Mouse (Mus musculus): ENCODE measurements around the gene Bbs1.
"Not testable (repeated sequence)": the region's sequence is repeated elsewhere in the genome, so short reads cannot be mapped to it uniquely, and the experiment has no call there.

Bbs1 gene

GRCm38 (mm10) chr19:4889791-4890190 lies 16.6 kb downstream of the Bbs1 start:
- intact Hi-C loops (cut with DNase I) = no loop called here

- intact Hi-C loops (cut with DNase I) = no loop called here
These were observed 22.5 kb downstream of the Bbs1 start for GRCm38 (mm10) chr19:4883961-4884360.

GRCm38 (mm10) chr19:4879324-4879703 lies 27.1 kb downstream of the Bbs1 start:
- intact Hi-C loops (cut with DNase I) = no loop called here

GRCm38 (mm10) chr19:4878405-4879323 lies 27.8 kb downstream of the Bbs1 start, which contains the start of gene Zdhhc24:
Gene Zdhhc24 (plus strand): TSS chr19:4878668.
- intact Hi-C loops (cut with DNase I) = no loop called here

- intact Hi-C loops (cut with DNase I) = no loop called here
These were observed 28.6 kb downstream of the Bbs1 start, which contains the start of gene Actn3 for GRCm38 (mm10) chr19:4877785-4878184. Gene Actn3 (minus strand): TSS chr19:4877909.

- intact Hi-C loops (cut with DNase I) = no loop called here
These were observed 29.7 kb downstream of the Bbs1 start for GRCm38 (mm10) chr19:4876755-4877154.

GRCm38 (mm10) chr19:4876241-4876640 lies 30.2 kb downstream of the Bbs1 start:
- intact Hi-C loops (cut with DNase I) = no loop called here

- intact Hi-C loops (cut with DNase I) = not testable (repeated sequence)
These were observed 31.8 kb downstream of the Bbs1 start for GRCm38 (mm10) chr19:4874613-4875012.

- intact Hi-C loops (cut with DNase I) = no loop called here
These were observed 41.3 kb downstream of the Bbs1 start for GRCm38 (mm10) chr19:4865147-4865546.

- intact Hi-C loops (cut with DNase I) = no loop called here
These were observed 43.4 kb downstream of the Bbs1 start for GRCm38 (mm10) chr19:4863048-4863447.

- intact Hi-C loops (cut with DNase I) = loop anchor here (10.0 kb wide), 1 partner anchor 224 kb away; no protein-coding TSS in a partner anchor
These were observed 47.3 kb downstream of the Bbs1 start for GRCm38 (mm10) chr19:4859081-4859480.

- intact Hi-C loops (cut with DNase I) = loop anchor here (10.0 kb wide), 1 partner anchor 221 kb away; no protein-coding TSS in a partner anchor
These were observed 50.5 kb downstream of the Bbs1 start for GRCm38 (mm10) chr19:4855951-4856350.

GRCm38 (mm10) chr19:4855470-4855820 lies 51.0 kb downstream of the Bbs1 start:
- intact Hi-C loops (cut with DNase I) = loop anchor here (10.0 kb wide), 1 partner anchor 221 kb away; no protein-coding TSS in a partner anchor

- intact Hi-C loops (cut with DNase I) = loop anchor here (10.0 kb wide), 1 partner anchor 220 kb away; no protein-coding TSS in a partner anchor
These were observed 51.6 kb downstream of the Bbs1 start, which contains the start of gene Ctsf for GRCm38 (mm10) chr19:4854552-4855469. Gene Ctsf (plus strand): TSS chr19:4855130.

- intact Hi-C loops (cut with DNase I) = loop anchor here (10.0 kb wide), 1 partner anchor 215 kb away; no protein-coding TSS in a partner anchor
These were observed 56.1 kb downstream of the Bbs1 start for GRCm38 (mm10) chr19:4850281-4850680.

GRCm38 (mm10) chr19:4849800-4850199 lies 56.6 kb downstream of the Bbs1 start:
- intact Hi-C loops (cut with DNase I) = loop anchor here (5.0 to 10.0 kb wide), 2 partner anchors 97 to 215 kb away; no protein-coding TSS in a partner anchor

- intact Hi-C loops (cut with DNase I) = loop anchor here (5.0 kb wide), 1 partner anchor 95 kb away; no protein-coding TSS in a partner anchor
These were observed 58.9 kb downstream of the Bbs1 start for GRCm38 (mm10) chr19:4847490-4847889.

- intact Hi-C loops (cut with DNase I) = loop anchor here (5.0 kb wide), 1 partner anchor 94 kb away; no protein-coding TSS in a partner anchor
These were observed 60.6 kb downstream of the Bbs1 start for GRCm38 (mm10) chr19:4845846-4846245.

GRCm38 (mm10) chr19:4842611-4843010 lies 63.8 kb downstream of the Bbs1 start:
- intact Hi-C loops (cut with DNase I) = no loop called here

GRCm38 (mm10) chr19:4840848-4841247 lies 65.6 kb downstream of the Bbs1 start:
- intact Hi-C loops (cut with DNase I) = no loop called here

- intact Hi-C loops (cut with DNase I) = no loop called here
These were observed 67.3 kb downstream of the Bbs1 start, which contains the start of the genes Ccs and Ccdc87 for GRCm38 (mm10) chr19:4839149-4839548. Gene Ccs (minus strand): TSS chr19:4839332. Gene Ccdc87 (plus strand): TSS chr19:4839366.

Measured in adrenal gland (tissue).